Mouse (Mus musculus) liver, embryonic 14.5 days (tissue): ENCODE results near the gene Park7.

Experiments used
- CTCF ChIP-seq: IDR thresholded peaks from 2 replicates; pipeline ENCODE4 v1.5.1; 2016; ENCODE audit warnings: antibody characterized with exemption, low read depth, control low read depth
- EP300 ChIP-seq: IDR thresholded peaks from 2 replicates; pipeline ENCODE4 v1.6.1; 2016; ENCODE audit warnings: antibody characterized with exemption, low read depth

- TF ChIP-seq CTCF (peak; percentile 58), EP300 (no peak)
Measured at GRCm38 (mm10) chr4:150909451-150910156, 4.6 kb downstream of the Park7 start.
